Mouse (Mus musculus) ovary, postnatal 36 days (tissue): ENCODE measurements around the gene Zfp341.

Experiments used
- DNase-seq: peaks from one replicate; pipeline ENCODE4 v3.0.0; 2022; ENCODE audit warnings: low spot score, mixed read lengths

The Zfp341 gene

DNA sequence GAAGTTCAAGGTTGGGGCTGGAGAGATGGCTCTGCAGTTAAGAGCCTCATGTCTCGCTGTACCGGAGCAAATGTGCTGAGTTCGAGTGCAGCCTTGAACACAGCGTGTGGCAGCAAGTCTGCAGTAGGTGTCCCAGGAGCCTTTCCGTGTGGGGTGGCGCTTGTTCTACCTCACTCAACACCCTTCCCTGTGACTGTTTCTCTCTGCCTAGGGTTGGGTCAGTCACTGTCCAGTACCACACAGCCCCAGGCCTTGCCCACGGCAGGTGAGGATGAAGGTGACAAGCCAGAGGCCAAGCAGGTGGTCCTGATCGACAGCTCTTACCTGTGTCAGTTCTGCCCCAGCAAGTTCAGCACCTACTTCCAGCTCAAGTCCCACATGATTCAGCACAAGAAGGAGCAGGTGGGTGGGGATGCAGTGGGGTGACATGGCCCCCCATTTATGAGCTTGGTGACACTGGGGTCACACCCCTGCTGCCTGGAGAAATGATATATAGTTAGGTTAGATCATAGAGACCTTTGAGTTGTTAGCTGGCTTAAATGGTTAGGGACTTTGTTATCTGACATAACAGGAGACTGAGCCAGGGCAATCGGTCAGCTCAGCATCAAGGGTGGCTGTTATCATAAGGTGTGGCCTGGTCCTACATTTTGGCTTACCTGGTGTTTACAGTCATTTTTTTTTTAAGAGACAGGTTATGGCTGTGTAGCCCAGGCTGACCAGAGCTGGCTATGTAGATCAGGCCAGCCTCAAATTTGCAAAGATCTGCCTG lies 21.0 kb downstream of the Zfp341 start:
- DNase-seq = no peak

DNA sequence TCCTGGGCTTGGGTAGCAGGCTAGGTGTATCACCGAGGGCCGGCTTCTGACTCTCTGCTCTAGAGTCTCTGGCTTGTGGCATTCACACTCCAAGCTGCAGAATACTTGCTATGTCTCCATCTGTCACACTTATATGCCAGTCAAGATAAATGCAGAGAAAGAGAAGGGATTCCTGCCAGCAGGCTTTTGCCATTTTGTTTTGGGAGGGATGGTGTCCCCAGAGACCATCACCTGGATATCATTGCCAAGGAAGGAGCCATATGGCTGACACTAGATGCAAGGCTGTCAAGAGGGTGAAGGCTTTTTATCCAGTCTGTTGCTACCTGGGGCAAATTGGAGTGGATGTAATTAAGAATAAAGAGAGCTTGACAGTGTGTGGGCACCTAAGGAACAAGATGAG lies 22.7 kb downstream of the Zfp341 start:
- DNase-seq = no peak

GRCm38 (mm10) chr2:154638521-154638920 lies 25.4 kb downstream of the Zfp341 start:
- DNase-seq = no peak

DNA sequence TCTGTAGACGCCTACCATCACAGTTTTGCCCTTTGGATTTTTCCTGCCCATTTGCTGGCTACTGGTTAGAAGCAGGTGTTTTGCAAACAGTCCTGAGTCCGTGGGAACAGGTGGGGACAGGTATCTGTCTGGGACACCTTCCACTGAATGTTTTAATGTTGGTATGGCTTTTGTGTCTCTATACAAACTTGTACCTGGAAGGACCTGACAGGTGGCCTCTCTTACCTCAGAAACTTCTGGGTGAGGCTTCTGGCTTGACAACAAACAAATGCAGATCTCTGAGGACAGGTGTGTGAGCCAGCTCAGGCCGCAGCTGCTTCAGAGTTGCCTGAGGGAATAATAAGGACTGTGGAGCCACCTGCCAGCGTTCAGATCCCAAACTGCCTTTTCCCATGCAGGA lies 26.0 kb downstream of the Zfp341 start:
- no peak for DNase-seq

- DNase-seq = no peak
Observed at GRCm38 (mm10) chr2:154641176-154641575, 28.1 kb downstream of the Zfp341 start.

DNA sequence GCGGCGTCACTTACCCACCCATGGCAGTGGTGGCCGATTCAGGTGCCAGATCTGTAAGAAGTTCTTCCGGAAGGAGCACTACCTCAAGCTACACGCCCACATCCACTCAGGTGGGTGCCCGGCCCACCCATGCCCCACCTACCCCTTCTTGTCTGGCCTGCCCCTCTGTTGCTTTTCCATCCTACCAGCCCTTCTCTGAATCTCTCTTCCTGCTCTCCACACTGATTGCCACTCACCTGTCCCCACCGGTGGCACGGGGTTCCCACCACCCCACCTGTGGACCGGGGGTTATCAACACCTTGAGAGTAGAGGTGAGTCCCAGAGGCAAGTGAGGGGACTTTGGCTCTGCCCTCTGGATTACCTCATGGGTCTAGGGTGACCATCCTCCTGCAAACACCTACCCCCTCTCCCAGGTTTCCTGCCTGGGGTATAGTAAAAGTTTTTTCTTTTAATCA lies 28.9 kb downstream of the Zfp341 start:
- no peak for DNase-seq

- no peak for DNase-seq
Observed at GRCm38 (mm10) chr2:154642712-154643385, 29.8 kb downstream of the Zfp341 start.

DNA sequence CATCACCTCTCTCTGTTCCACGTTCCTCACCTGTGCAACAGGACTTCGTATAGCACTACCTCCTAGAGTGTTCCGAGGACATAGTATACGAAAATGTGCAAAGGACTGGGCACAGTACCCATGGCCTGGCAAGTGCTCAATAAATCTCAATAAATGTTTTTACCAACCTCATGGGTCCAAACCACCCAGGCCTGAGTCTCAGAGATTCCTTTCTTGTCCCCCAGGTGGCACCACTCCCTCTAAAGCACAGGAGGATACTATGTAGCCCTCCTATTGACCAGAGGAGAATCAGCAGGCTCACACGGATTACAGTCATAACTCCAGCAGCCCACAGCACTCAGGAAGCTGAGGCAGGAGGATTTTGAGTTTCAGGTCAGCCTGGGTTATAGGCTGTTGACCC lies 33.5 kb downstream of the Zfp341 start:
- DNase-seq = no peak

DNA sequence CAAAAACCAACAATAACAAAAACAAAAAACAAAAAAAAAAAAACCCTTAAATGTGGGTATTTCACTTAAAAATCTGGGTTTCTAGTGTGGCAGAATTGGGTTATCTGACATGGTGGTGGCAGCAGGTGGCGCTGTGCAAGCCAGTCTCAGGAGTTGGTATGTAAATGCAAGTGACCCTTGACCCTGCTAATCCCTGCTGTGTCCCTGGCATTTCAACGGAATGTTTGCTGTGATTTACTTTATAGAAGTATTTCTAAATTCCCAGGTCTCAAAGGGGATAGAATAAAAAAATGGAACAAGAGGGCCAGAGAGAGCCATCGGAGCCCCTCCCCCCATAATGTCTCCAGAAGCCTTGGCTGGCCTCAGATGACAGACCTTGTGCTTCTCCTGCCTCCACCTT lies 35.0 kb downstream of the Zfp341 start:
- no peak for DNase-seq

DNA sequence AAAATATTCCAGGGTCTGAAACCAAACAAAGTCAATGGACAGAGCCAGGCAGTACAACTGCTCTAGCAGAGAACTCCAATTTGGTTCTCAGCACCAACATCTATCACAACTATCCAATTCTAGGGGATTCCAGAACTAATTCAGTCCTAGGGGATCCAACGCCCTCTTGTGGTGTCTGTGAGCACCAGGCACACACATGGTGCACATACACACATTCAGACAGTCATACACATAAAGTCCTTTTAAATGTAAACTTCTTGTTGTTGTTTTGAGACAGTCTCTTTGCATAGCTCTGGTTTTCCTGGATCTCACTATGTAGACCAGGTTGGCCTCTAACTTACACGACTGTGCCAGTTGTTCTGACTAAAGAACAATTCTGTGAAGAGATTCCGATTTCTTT lies 37.3 kb downstream of the Zfp341 start:
- DNase-seq = no peak

- DNase-seq = no peak
Observed at GRCm38 (mm10) chr2:154651363-154651762, 38.3 kb downstream of the Zfp341 start, which contains the start of gene Chmp4b. Chmp4b (plus strand) TSS chr2:154651705.

DNA sequence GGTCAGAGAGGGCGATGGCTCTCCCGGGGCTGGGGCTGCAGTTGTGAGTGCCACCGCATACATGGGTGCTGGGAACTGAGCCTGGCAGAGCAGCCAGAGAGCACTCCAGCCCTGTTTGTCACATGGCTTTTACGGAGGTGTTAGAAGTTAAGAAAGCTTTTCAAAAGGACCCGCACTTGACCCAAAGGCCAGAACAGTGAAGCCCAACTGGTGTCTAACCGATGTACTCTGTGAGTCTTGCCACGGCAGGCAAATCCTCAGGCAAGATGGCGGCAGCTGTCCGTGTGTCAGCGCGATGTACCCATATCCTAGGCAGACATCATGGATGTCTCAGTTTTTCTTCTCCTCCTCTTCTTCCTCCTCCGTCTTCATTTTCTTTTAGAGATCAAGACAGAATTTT lies 41.9 kb downstream of the Zfp341 start:
- DNase-seq = no peak

- no peak for DNase-seq
Observed at GRCm38 (mm10) chr2:154655878-154656414, 42.8 kb downstream of the Zfp341 start.

DNA sequence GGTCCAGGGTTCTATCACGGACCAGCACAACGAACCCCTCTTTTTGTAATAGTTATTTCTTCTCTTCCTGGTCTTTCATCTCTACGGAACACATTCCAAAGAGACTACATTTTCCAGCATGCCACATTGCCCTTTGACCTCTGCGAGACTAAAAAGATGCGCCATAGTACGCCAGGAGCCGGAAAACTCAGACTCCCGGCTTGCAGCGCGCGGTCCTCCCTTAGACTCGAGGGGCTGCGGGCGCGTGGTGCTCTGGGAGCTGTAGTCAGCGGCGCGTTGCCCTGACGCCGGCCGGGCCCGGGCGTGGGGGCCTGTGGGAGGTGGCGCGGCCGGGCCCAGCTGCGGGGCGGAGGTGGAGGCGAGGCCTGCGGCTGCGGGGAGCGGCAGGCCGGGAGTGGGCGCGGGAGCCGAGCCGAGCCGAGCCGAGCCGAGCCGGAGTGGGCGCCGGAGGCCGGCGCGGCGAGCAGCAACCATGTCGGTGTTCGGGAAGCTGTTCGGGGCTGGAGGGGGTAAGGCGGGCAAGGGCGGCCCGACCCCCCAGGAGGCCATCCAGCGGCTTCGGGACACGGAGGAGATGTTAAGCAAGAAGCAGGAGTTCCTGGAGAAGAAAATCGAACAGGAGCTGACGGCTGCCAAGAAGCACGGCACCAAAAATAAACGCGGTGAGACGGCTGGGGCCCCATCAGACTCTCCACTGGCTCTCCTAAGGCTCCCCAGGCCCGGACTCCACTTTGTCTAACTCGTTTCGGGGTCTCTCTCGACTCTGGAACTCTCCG lies 43.8 kb downstream of the Zfp341 start:
- DNase-seq = peak; percentile 97

DNA sequence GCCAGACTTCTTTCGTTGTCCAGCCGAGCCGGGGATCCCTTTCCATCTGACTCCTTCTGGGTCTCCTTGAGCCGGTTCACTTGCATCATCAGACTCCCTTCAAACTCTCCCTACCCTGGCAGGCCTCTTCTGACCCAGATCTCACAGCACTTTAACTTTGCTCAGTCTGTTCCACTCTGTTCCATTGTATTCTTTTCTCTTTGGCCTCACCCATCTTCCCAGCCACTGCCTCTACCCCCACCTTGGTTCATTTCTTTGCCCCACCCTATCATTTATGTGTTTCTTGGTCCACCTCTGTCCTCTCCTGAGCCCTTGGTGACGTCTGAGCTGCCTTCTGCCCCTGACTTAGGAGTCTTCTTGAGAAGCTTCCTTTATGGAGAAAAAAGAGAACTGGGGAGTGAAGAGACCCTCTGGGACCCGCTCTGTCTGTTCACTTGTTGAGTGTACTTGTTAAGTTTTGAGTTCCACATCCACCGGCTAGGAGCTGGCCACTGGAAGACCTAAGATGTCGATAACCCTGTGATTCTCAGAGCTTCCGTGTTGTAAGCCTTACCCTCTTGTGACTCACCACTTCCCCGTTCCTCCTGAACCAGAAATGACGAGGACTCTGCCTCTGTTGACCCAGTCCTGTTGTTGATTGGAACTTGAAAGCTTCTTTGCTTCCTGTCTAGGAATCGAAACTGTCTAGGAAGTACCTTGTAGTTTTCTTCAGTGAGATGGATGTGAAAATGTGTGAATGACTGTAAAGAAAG lies 44.6 kb downstream of the Zfp341 start:
- DNase-seq = no peak

GRCm38 (mm10) chr2:154659070-154659469 lies 46.0 kb downstream of the Zfp341 start:
- no peak for DNase-seq

DNA sequence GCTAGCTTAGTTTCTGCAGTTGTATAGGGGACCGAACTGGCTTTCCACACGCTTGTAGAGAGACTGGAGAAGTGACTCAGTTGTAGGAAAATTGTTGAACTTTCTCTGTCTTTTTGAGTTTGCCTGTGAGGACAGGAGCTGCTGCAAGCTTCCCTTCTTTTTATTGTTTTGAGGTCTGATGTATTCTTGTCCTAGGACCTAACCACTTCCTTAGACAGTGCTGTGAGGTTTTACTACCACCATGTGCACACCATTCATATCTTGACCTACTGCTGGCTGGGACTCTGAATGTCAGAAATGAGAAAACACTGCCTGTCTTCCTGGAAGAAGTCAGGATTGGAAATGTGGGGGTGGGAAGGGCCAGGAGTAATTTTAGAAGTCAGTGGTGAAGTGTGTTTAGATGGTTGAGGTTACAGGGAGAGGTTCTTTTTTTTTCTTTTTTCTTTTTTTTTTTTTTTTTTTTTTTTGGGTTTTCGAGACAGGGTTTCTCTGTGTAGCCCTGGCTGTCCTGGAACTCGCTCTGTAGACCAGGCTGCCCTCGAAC lies 46.5 kb downstream of the Zfp341 start:
- no peak for DNase-seq

DNA sequence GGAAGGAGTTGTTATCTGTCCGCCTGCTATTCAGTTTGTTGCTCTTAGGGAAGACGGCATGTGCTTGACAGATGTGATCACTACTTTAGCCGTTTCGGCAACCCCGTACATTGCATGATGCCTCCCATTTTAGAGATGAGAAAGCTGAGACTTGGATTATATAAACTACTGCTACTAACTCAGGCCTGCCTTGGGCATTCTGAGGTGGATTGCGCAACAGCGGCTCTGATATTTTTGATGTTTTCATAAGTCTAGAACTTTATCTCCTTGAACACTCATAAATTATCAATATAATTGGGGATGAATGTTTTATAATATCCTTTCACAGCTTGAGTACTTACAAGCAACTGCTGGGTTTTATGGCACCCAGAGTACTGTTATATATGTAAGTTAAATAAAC lies 55.6 kb downstream of the Zfp341 start:
- no peak for DNase-seq

DNA sequence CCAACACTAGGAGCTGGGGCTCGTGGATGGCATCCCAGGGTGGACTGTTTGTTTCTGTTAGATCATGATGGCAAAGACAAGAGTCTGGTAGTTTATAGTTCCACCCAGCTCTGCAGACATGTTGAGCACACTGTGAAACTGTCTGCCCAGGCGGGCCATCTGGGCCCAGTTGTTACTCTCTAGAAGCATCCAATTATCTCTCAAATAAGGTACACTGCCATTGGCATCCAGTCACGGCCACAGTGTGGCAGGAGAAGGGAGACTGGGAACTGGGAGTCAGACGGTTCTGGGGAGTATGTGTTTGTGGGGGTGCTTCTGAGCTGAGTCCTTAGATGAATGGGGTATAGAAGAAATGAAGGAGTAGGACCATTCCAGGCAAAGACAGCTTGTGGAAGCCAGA lies 57.0 kb downstream of the Zfp341 start:
- no peak for DNase-seq

DNA sequence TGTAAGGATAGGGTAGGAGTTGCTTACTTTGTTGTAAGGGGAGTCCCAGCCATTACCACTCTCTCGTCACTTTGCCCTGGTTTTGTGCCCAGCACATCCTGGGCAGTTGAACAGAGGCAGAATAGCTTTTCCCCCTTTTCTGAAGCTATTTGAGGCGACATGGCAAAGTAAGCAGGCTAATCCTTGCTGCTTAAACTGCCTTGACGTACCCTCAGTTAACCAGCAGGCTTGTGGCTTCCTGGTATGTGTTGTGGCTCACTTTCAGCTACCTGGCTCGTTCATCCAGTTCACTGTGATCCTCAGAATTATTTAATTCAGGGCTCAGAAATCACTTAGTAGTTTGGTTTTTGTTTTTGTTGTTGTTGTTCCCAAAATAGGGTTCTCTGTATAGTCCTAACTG lies 57.6 kb downstream of the Zfp341 start:
- no peak for DNase-seq

DNA sequence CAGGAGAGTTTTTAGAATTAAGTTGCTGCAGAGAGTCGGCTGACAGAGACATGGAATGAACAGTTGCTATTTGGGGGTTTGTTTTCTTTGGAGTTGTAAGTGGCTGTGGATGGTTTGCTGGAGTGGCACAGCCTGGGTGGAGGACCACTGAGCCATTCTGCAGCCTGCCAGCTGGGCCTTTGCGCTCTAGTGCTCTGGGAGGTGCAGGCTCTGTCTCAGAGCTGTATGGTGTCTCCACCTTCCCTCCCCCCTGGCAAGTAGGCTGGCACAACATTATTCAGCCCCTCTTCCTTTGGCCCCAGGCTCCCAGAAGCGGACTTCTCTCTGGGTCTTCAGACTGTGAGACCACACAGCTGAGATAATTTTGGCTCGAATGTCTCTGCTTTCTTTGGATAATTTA lies 60.9 kb downstream of the Zfp341 start:
- DNase-seq = no peak
